Mouse (Mus musculus): ENCODE measurements around the gene Ssbp2.

Ssbp2 gene

DNA sequence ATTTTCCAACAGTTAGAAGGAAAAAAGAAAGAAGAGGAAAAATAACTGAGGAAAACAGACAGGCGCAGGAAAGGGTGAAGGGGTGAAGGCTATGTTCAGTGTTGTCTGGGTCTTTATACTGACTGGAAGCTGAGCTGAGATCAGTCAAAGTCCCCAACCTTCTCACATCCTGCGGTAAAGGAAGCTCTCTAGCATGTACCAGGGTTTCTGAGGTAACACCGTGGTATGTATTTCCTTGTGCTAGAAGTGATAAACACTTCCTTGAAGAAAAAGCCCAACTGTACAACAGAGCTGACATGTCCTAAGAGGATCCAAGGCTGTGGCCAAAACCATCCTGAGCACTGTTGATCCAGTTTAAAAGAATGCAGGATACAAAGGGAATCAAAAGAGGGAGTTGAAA is 6.8 kb upstream of the Ssbp2 start:
- DNase-seq (ENCODE audit: low read depth, low spot score) = no peak

DNA sequence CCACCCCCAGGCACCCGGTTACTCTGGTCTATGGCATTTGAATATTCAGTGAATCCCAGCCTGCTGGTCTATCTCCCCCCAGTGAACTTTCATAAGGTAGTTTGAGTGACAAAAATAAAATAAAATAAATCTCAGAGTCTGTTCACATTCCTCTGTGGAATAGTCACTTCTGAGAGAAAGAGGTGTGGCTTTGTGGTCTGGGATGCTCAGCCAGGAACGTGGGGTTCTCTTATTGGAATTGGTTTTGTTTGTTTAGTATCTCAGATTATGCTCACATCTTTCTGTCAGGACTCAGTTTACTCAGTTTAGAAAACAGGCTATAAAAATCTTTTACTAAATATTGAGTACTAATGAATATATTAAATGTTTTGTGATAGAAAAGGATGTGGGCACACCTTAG is 4.0 kb upstream of the Ssbp2 start:
- no peaks in the 10 kb centered on the region for H3K36me3 ChIP-seq (ENCODE audit: control insufficient read depth, insufficient read depth, low read length, poor library complexity, severe bottlenecking)
- no peak for DNase-seq (ENCODE audit: low read depth, low spot score)
- H3K27me3 ChIP-seq (ENCODE audit: control insufficient read depth, insufficient read depth, low read length, poor library complexity, severe bottlenecking) = no peaks in the 10 kb centered on the region

More for the DNA sequence above, 6.8 kb upstream of the Ssbp2 start:
- Histone ChIP-seq H3K36me3 (ENCODE audit: control insufficient read depth, insufficient read depth, low read length, poor library complexity, severe bottlenecking) (no peaks in the 10 kb centered on the region), H3K27me3 (ENCODE audit: control insufficient read depth, insufficient read depth, low read length, poor library complexity, severe bottlenecking) (no peaks in the 10 kb centered on the region)

GRCm38 (mm10) chr13:91456735-91457134 is 3.3 kb upstream of the Ssbp2 start:
- Histone ChIP-seq H3K36me3 (ENCODE audit: control insufficient read depth, insufficient read depth, low read length, poor library complexity, severe bottlenecking) (no peaks in the 10 kb centered on the region), H3K27me3 (ENCODE audit: control insufficient read depth, insufficient read depth, low read length, poor library complexity, severe bottlenecking) (no peaks in the 10 kb centered on the region)
- DNase-seq (ENCODE audit: low read depth, low spot score) = no peak

DNA sequence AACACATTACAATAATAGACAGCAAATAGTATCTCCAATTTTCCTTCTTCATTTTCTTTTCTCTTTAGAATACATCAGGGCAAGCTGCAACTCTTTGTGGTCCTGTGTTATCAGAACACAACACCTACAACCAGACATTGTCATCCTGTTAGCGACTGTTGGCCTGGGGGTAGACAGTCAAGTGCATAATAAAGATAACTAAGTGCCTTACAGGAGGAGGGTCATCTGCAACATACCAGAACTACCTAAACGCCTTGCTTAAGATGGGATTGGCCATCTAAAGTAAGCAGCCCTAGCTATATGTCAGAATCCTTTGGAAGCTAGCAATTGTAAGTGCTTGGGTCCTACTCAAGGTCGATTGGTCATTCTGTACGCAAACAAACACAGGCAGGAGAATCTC is 2.1 kb upstream of the Ssbp2 start:
- no peaks in the 10 kb centered on the region for H3K27me3 ChIP-seq (ENCODE audit: control insufficient read depth, insufficient read depth, low read length, poor library complexity, severe bottlenecking)
- no peak for DNase-seq (ENCODE audit: low read depth, low spot score)
- no peaks in the 10 kb centered on the region for H3K36me3 ChIP-seq (ENCODE audit: control insufficient read depth, insufficient read depth, low read length, poor library complexity, severe bottlenecking)

DNA sequence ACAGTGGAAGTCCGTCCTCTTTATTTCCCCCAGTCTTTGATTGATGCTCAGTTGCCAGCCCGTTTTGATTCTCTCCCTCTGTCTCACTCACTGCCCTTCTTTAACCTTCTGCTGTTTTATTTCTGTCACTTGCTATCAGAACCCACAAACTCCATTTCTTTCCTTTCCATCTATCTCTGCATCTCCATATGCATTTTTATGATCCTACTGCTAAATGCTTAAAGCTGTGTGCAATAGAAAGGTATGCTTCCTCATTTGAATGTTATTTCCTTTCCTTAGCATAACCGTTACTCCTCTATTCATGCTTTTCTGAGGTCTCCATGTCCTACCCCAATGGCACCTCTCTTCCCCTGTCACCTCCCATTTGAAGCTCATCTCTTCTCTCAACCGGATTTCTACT is 594 bp upstream of the Ssbp2 start:
- no peaks in the 10 kb centered on the region for H3K36me3 ChIP-seq (ENCODE audit: control insufficient read depth, insufficient read depth, low read length, poor library complexity, severe bottlenecking)

DNA sequence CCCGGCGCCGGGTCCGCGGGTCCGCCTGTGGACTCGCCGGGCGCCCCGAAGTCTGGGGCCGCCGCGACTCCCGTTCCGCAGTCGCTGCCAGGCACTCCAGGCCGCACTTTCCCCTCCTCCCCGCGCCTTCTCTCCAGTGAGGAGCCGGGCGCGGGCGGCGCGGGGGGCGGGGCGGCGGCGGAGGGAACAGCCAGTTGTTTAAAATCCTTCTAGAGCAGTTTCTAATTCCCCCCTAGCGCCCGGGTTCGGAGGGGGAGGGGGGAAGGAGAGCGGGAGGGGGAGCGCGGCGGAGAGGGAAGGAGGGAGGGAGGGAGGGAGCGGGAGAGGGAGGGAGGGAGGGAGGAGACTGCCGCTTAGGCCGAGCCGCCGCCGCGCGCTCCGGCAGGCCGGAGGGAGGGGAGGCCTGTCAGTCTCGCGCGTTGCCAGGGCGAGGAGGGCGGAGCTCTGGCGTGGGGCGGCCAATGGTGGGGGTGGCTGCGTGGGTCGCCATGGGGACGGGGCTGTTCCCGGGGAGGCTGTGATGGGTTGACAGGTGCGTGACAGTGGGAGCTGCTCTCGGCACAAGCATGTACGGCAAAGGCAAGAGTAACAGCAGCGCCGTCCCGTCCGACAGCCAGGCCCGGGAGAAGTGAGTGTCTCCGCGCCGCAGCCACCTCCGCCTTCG is 670 bp downstream of the Ssbp2 start:
- H3K27me3 ChIP-seq (ENCODE audit: control insufficient read depth, insufficient read depth, low read length, poor library complexity, severe bottlenecking) = no peaks in the 10 kb centered on the region
- DNase-seq (ENCODE audit: low read depth, low spot score) = peak; percentile 96
- H3K36me3 ChIP-seq (ENCODE audit: control insufficient read depth, insufficient read depth, low read length, poor library complexity, severe bottlenecking) = no peaks in the 10 kb centered on the region

More for the DNA sequence above, 594 bp upstream of the Ssbp2 start:
- DNase-seq (ENCODE audit: low read depth, low spot score) = no peak
- no peaks in the 10 kb centered on the region for H3K27me3 ChIP-seq (ENCODE audit: control insufficient read depth, insufficient read depth, low read length, poor library complexity, severe bottlenecking)

GRCm38 (mm10) chr13:91461299-91461698 is 1.2 kb downstream of the Ssbp2 start:
- Histone ChIP-seq H3K27me3 (ENCODE audit: control insufficient read depth, insufficient read depth, low read length, poor library complexity, severe bottlenecking) (no peaks in the 10 kb centered on the region), H3K36me3 (ENCODE audit: control insufficient read depth, insufficient read depth, low read length, poor library complexity, severe bottlenecking) (no peaks in the 10 kb centered on the region)
- DNase-seq (ENCODE audit: low read depth, low spot score) = no peak

DNA sequence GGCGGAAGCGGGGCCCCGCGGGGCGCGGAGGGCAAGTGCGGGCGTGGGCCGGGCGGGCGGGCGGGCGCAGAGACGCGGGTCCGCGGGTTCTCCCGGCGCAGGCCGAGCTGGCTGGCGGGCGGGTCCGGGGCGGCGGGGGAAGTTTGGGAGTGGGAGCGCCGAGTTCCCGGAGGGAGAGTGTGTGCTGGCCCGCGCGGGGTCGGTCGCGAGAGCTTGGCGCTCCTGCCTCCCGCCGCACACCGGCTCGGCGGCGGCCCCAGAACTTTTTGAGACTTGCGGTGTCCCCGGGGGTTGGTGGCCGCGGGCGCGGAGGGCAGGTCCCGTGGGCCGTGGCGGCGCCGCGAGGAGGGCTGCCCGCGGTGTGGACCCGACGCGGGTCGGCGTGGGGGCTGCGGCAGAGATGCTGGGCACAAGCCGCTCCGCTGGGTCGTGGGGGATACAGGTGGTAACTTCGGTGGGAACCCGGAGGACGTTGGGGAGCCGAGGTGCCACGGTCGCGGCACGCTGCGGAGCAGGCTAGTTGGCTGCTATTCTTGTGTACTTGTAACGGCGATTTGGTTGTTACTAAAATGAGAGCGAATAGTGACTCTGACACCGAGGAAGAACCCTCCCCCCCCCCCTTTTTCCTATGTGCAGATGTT is 1.7 kb downstream of the Ssbp2 start:
- no peaks in the 10 kb centered on the region for H3K36me3 ChIP-seq (ENCODE audit: control insufficient read depth, insufficient read depth, low read length, poor library complexity, severe bottlenecking)
- H3K27me3 ChIP-seq (ENCODE audit: control insufficient read depth, insufficient read depth, low read length, poor library complexity, severe bottlenecking) = no peaks in the 10 kb centered on the region
- peak; percentile 32 for DNase-seq (ENCODE audit: low read depth, low spot score)

DNA sequence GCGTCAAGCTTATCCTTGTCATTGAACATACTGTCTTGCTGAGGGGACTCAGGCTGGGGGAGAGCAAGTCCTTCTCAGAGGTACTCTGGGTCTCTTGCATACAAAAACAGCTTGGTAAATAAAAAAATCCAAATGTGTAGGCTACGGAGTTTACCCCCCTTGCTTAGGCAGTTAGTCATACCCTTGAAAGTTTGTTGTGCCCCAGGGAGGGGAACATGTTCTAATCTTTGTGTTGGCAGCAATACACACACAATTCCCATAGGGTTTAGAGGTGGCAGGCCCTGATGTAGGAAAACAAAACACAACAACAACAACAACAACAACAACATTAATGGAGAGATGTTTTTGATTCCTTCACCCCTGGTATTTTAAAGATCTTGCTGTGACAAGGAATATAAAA is 2.3 kb downstream of the Ssbp2 start:
- H3K27me3 ChIP-seq (ENCODE audit: control insufficient read depth, insufficient read depth, low read length, poor library complexity, severe bottlenecking) = no peaks in the 10 kb centered on the region
- H3K36me3 ChIP-seq (ENCODE audit: control insufficient read depth, insufficient read depth, low read length, poor library complexity, severe bottlenecking) = no peaks in the 10 kb centered on the region
- no peak for DNase-seq (ENCODE audit: low read depth, low spot score)

GRCm38 (mm10) chr13:91462893-91463481 is 2.9 kb downstream of the Ssbp2 start:
- Histone ChIP-seq H3K27me3 (ENCODE audit: control insufficient read depth, insufficient read depth, low read length, poor library complexity, severe bottlenecking) (no peaks in the 10 kb centered on the region), H3K36me3 (ENCODE audit: control insufficient read depth, insufficient read depth, low read length, poor library complexity, severe bottlenecking) (no peaks in the 10 kb centered on the region)
- DNase-seq (ENCODE audit: low read depth, low spot score) = peak; percentile 57

GRCm38 (mm10) chr13:91465002-91465715 is 5.1 kb downstream of the Ssbp2 start:
- no peak for DNase-seq (ENCODE audit: low read depth, low spot score)
- Histone ChIP-seq H3K27me3 (ENCODE audit: control insufficient read depth, insufficient read depth, low read length, poor library complexity, severe bottlenecking) (no peaks in the 10 kb centered on the region), H3K36me3 (ENCODE audit: control insufficient read depth, insufficient read depth, low read length, poor library complexity, severe bottlenecking) (no peaks in the 10 kb centered on the region)

DNA sequence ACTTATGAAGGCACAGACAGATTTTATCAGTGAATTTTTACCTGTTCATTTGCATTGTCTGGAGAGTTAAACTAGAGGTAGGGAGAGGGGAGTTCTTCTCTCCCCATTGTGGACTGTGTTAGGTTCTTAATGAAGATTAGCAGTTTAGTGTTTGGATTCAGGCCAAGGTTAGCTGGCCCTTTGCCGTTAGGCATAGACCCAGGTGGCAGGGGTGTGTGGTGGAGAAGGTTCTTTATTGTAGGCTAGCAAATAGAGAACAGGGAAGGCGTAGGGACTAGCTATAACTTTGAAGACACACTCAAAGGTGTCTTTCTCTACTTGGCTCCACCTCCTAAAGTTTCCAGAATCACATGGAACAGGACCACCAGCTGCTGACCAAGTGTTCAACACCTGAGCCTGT is 11.5 kb downstream of the Ssbp2 start:
- Histone ChIP-seq H3K36me3 (ENCODE audit: control insufficient read depth, insufficient read depth, low read length, poor library complexity, severe bottlenecking) (no peaks in the 10 kb centered on the region), H3K27me3 (ENCODE audit: control insufficient read depth, insufficient read depth, low read length, poor library complexity, severe bottlenecking) (no peaks in the 10 kb centered on the region)
- no peak for DNase-seq (ENCODE audit: low read depth, low spot score)

DNA sequence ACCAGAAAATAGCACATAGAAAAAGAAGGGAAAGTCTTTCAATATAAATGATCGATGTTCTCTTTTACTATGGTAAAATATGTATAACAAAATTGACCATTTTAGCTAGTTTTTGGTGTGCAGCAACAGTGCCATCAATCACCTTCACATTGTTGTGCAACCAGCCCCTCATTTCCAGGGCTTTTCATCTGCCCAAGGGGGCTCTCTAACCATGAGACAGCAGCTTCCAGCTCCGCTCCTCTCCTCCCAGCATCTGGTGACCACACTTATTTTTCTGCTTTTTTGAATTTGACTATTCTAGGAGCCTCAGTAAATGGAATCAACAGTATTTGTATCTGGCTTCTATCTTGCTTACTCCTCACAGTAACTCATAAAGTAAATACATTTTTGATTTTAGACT is 11.9 kb downstream of the Ssbp2 start:
- DNase-seq (ENCODE audit: low read depth, low spot score) = no peak
- H3K27me3 ChIP-seq (ENCODE audit: control insufficient read depth, insufficient read depth, low read length, poor library complexity, severe bottlenecking) = no peaks in the 10 kb centered on the region
- no peaks in the 10 kb centered on the region for H3K36me3 ChIP-seq (ENCODE audit: control insufficient read depth, insufficient read depth, low read length, poor library complexity, severe bottlenecking)

- H3K27me3 ChIP-seq (ENCODE audit: control insufficient read depth, insufficient read depth, low read length, poor library complexity, severe bottlenecking) = no peaks in the 10 kb centered on the region
- DNase-seq (ENCODE audit: low read depth, low spot score) = no peak
- no peaks in the 10 kb centered on the region for H3K36me3 ChIP-seq (ENCODE audit: control insufficient read depth, insufficient read depth, low read length, poor library complexity, severe bottlenecking)
These were observed 13.4 kb downstream of the Ssbp2 start for GRCm38 (mm10) chr13:91473527-91473926.

- Histone ChIP-seq H3K36me3 (ENCODE audit: control insufficient read depth, insufficient read depth, low read length, poor library complexity, severe bottlenecking) (no peaks in the 10 kb centered on the region), H3K27me3 (ENCODE audit: control insufficient read depth, insufficient read depth, low read length, poor library complexity, severe bottlenecking) (no peaks in the 10 kb centered on the region)
- no peak for DNase-seq (ENCODE audit: low read depth, low spot score)
These were observed 13.9 kb downstream of the Ssbp2 start for GRCm38 (mm10) chr13:91474027-91474426.
